Mouse (Mus musculus) layer of hippocampus, adult 2 months (tissue): ENCODE measurements at regions not wholly inside any gene's neighbourhood (a gene's known extent, or its start where the extent isn't known, plus 50 kb on each side); places are given as distances from the start of the nearest gene placed in this dataset.

Experiments
- DNase-seq, 2 experiments: peaks; one replicate each; pipeline ENCODE4 v3.0.0; 2022; ENCODE audit warnings: low spot score in 2 of 2
- H3K27ac ChIP-seq: fragments of 200-600 bp; 2 replicates; pipeline ENCODE4 v1.8.1; 2022
- H3K4me3 ChIP-seq: fragments of 200-600 bp; 2 replicates; pipeline ENCODE4 v1.8.1; 2022; ENCODE audit warnings: mild to moderate bottlenecking
- CTCF ChIP-seq: fragments of 200-600 bp; conservative IDR thresholded peaks from 2 replicates; pipeline ENCODE4 v1.8.1; 2022; ENCODE audit warnings: antibody characterized with exemption, mild to moderate bottlenecking, moderate library complexity

GRCm38 (mm10) chr3:37846191-37847003, 122.1 kb upstream of the Gm5148 start:
- Histone ChIP-seq H3K27ac (no peak overlapping the region), H3K4me3 (no peak overlapping the region)
- DNase-seq = no peak
- no peak for TF ChIP-seq CTCF

GRCm38 (mm10) chr3:37845313-37846023, 121.2 kb upstream of the Gm5148 start:
- no peak for TF ChIP-seq CTCF
- Histone ChIP-seq H3K4me3 (no peak overlapping the region), H3K27ac (peak overlapping the region; percentile 23; the same call in 1 of the 2 replicates)
- DNase-seq = no peak

DNA sequence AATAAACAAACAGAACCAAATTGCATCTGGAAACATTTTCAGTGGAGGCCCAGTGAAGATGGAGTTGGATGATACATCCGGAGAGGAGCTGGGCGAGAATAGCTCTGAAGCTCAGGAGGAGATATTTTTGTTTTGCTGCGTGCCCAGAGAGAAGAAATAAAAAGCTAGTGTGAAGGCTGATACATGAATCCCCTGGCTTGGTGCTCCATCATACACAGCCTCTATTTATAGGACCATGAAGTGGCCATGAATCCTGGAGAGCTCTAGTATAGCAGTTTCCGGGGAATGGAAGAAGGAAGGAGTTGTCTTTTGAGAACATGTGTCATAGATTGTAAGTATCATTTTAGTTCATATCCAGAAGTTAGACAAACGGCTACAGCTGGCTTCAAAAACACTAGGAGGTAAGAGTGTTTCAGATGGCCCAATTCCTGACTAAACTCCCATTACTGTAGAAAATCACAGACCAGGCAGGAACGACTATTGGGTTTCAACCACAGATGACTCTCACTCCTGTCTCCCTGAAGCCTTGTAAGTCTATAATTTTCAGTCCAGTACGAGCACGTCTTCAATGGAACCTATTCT, 120.5 kb upstream of the Gm5148 start:
- no peak for TF ChIP-seq CTCF
- DNase-seq = no peak
- no peak overlapping the region for H3K4me3 ChIP-seq
- H3K27ac ChIP-seq = peak overlapping the region; percentile 23; the same call in 1 of the 2 replicates

- no peak for TF ChIP-seq CTCF
- no peak for DNase-seq
- Histone ChIP-seq H3K4me3 (no peak overlapping the region), H3K27ac (no peak overlapping the region)
Measured at GRCm38 (mm10) chr3:37842289-37842688, 118.0 kb upstream of the Gm5148 start.

- Histone ChIP-seq H3K27ac (no peak overlapping the region), H3K4me3 (no peak overlapping the region)
- TF ChIP-seq CTCF = no peak
- no peak for DNase-seq
Measured at GRCm38 (mm10) chr3:37838896-37839295, 114.6 kb upstream of the Gm5148 start.

GRCm38 (mm10) chr3:37836749-37837148, 112.5 kb upstream of the Gm5148 start:
- Histone ChIP-seq H3K4me3 (no peak overlapping the region), H3K27ac (no peak overlapping the region)
- TF ChIP-seq CTCF = no peak
- no peak for DNase-seq

DNA sequence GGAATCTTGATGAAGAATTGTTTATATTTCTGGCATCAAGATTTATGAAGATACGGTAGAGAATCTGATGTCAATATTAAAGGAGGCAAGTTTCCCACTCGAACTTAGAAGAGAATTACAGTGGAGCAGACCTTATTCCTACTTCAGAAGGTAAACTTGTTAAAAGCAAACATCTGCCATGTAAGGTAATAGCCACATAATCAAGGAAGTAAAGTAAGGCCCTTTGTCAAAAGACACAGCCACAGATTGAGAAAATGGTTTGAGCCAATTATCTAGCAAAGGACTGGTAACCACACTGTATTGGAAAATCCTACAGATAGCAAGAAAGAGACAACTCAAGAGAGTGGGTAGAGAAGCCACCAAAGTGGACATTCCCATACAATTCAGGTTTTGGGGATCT, 111.4 kb upstream of the Gm5148 start:
- Histone ChIP-seq H3K4me3 (no peak overlapping the region), H3K27ac (no peak overlapping the region)
- no peak for DNase-seq
- no peak for TF ChIP-seq CTCF

- no peak for TF ChIP-seq CTCF
Measured at GRCm38 (mm10) chr3:37835135-37835534, 110.8 kb upstream of the Gm5148 start.

GRCm38 (mm10) chr3:37834626-37835025, 110.3 kb upstream of the Gm5148 start:
- Histone ChIP-seq H3K27ac (no peak overlapping the region), H3K4me3 (no peak overlapping the region)
- TF ChIP-seq CTCF = no peak
- DNase-seq = no peak

More at GRCm38 (mm10) chr3:37835135-37835534, 110.8 kb upstream of the Gm5148 start:
- no peak overlapping the region for H3K4me3 ChIP-seq
- no peak for DNase-seq
- no peak overlapping the region for H3K27ac ChIP-seq

DNA sequence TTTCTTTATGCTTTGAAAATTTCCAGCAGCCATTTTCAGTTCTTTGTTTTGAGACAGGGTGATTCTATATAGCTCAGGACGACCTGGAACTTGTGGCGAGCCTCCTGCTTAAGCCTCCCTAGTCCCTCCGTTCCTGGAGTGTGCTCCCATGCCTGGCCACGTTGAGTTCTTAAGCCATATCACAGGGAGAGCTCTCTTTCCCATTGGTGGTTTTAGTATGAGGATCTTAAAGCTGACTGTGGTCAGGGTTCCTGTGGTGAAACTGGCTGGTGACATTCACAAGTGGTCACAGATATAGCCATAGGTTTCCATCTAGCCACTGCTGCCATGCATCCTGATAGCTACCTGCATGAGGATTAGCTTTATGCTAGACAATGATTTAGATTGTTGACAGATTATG, 109.1 kb upstream of the Gm5148 start:
- TF ChIP-seq CTCF = no peak
- Histone ChIP-seq H3K4me3 (no peak overlapping the region), H3K27ac (no peak overlapping the region)
- no peak for DNase-seq

GRCm38 (mm10) chr3:37827546-37827945, 103.3 kb upstream of the Gm5148 start:
- no peak for DNase-seq
- TF ChIP-seq CTCF = no peak
- Histone ChIP-seq H3K27ac (no peak overlapping the region), H3K4me3 (no peak overlapping the region)

DNA sequence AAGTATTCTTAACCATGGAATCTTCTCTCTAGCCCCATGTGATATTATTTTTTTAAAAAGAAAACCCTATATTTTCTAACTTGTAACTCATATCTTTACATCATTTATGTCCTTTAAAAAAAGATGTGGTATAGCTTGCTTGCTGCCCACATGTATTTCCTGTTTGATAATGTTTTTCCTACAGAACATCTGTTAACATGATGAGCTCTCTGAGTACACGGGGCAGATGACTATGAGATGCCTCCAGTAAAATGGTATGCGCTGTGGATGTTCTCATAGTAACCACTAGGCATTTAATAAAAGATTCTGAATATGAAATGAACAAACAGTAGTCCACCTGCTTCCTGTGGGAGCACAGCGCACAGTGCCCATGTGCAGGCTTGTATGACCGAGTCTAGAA, 101.3 kb upstream of the Gm5148 start:
- H3K27ac ChIP-seq = no peak overlapping the region
- TF ChIP-seq CTCF = no peak
- no peak overlapping the region for H3K4me3 ChIP-seq
- no peak for DNase-seq

DNA sequence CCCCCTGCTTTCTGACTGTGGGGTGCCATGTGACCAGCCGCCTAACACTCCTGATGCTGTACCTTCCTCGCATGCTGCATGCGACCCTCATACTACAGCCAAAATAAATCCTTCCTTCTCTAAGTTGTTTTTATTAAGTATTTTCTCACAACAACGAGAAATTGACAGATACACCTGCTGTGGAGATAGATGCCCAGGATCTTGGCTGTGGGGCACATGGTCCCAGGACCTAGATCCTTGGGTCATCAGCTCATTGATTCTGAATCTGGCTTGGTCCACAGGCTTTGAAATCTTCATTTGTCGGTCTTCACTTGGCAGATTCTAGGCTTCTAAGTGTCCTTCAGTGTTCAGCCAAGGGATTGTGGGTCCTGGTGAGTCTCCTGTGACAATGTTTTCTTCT, 100.4 kb upstream of the Gm5148 start:
- TF ChIP-seq CTCF = no peak
- H3K27ac ChIP-seq = no peak overlapping the region
- no peak for DNase-seq
- no peak overlapping the region for H3K4me3 ChIP-seq
